Mouse (Mus musculus) midbrain, embryonic 14.5 days (tissue): ENCODE data around the gene Pam. TPM values are rescaled to one million over a fixed set of nuclear protein-coding genes. Genes with fewer than 3 reads are reported as not detected.

Experiments
- ATAC-seq: fragments of 200-750 bp; cut with Nextera tagmentation; 2 replicates; pipeline ENCODE4 v1.8.0; 2017; ENCODE audit warnings: moderate number of reproducible peaks, moderate library complexity; ENCODE audit not compliant: low FRiP score, low TSS enrichment
- DNase-seq: peaks from one replicate; pipeline ENCODE4 v3.0.0-alpha.2; 2015
- H3K27ac ChIP-seq: fragments of 300-500 bp; sonication (generic); replicated peaks from 2 replicates; pipeline ENCODE4 v1.5.1; 2014; ENCODE audit warnings: mild to moderate bottlenecking, low read depth, low read length, moderate library complexity
- H3K27me3 ChIP-seq: fragments of 300-500 bp; sonication (generic); 2 replicates; pipeline ENCODE4 v1.6.1; 2014; ENCODE audit warnings: low read length, control low read depth, mixed read lengths; ENCODE audit not compliant: control insufficient read depth, insufficient read depth
- H3K36me3 ChIP-seq: fragments of 300-500 bp; sonication (generic); 2 replicates; pipeline ENCODE4 v1.6.1; 2014; ENCODE audit warnings: low read length, control low read depth; ENCODE audit not compliant: control insufficient read depth, insufficient read depth
- H3K4me1 ChIP-seq: fragments of 300-500 bp; sonication (generic); 2 replicates; pipeline ENCODE4 v1.6.1; 2014; ENCODE audit warnings: mild to moderate bottlenecking, antibody characterized with exemption, low read length, control low read depth; ENCODE audit not compliant: control insufficient read depth, insufficient read depth
- H3K4me2 ChIP-seq: fragments of 300-500 bp; sonication (generic); 2 replicates; pipeline ENCODE4 v1.6.1; 2014; ENCODE audit warnings: mild to moderate bottlenecking, low read length, moderate library complexity
- H3K4me3 ChIP-seq: fragments of 300-500 bp; sonication (generic); replicated peaks from 2 replicates; pipeline ENCODE4 v1.5.1; 2014; ENCODE audit warnings: low read depth, low read length
- H3K9ac ChIP-seq: fragments of 300-500 bp; sonication (generic); replicated peaks from 2 replicates; pipeline ENCODE4 v1.6.1; 2014; ENCODE audit warnings: mild to moderate bottlenecking, low read length, moderate library complexity
- H3K9me3 ChIP-seq: fragments of 300-500 bp; sonication (generic); 2 replicates; pipeline ENCODE4 v1.6.1; 2016; ENCODE audit warnings: low read length, control low read depth, mixed read lengths; ENCODE audit not compliant: control insufficient read depth
- WGBS: fragments of 180-500 bp; shearing (Covaris S2); extraction: QIAGEN DNeasy Blood & Tissue Kit; methylation state at CpG from one replicate; pipeline ENCODE4 v1.1.7; 2014; 5-methylcytosine and 5-hydroxymethylcytosine counted together
- polyA plus RNA-seq: library from polyadenylated mRNA; unstranded; fragments of >200 nt; fragmentation: Nextera tagmentation; extraction: Ambion mirVana; gene quantifications from 2 replicates; pipeline ENCODE4 v1.2.1, GENCODE M21; 2014

Pam gene
- polyA plus RNA-seq, 1 experiment from 2014 or later, result 47.2 TPM

GRCm38 (mm10) chr1:97916971-97917234 is 178.5 kb downstream of the Pam start:
- Histone ChIP-seq H3K9me3 (no peaks in the 10 kb centered on the region), H3K27ac (peak overlapping the region; percentile 65), H3K9ac (no peak overlapping the region), H3K27me3 (no peaks in the 10 kb centered on the region), H3K4me2 (no peak overlapping the region), H3K4me3 (no peak overlapping the region), H3K36me3 (no peaks in the 10 kb centered on the region), H3K4me1 (0 out of 2 replicates have a peak, but pooled peaks cover 10% of the 10 kb centered on the region)
- WGBS, result 77% methylated on average over 2 of the region's 2 CpGs
- DNase-seq, result no peak
- ATAC-seq, result no peak

GRCm38 (mm10) chr1:97916218-97916970 is 179.1 kb downstream of the Pam start:
- H3K27ac ChIP-seq, result peak overlapping the region; percentile 65
- ATAC-seq, result peak; percentile 27; the same call in 1 of the 2 replicates

GRCm38 (mm10) chr1:97915726-97916125 is 179.7 kb downstream of the Pam start:
- no peak for DNase-seq
- no peaks in the 10 kb centered on the region for H3K9me3 ChIP-seq
- WGBS, result 84% methylated on average over 10 of the region's 10 CpGs
- H3K36me3 ChIP-seq, result no peaks in the 10 kb centered on the region
- ATAC-seq, result no peak; the same call in 1 of the 2 replicates
- H3K4me1 ChIP-seq, result 0 out of 2 replicates have a peak, but pooled peaks cover 10% of the 10 kb centered on the region
- H3K27ac ChIP-seq, result peak overlapping the region; percentile 65
- no peak overlapping the region for H3K4me3 ChIP-seq
- no peak overlapping the region for H3K4me2 ChIP-seq
- no peak overlapping the region for H3K9ac ChIP-seq
- H3K27me3 ChIP-seq, result no peaks in the 10 kb centered on the region

More at GRCm38 (mm10) chr1:97916218-97916970, 179.1 kb downstream of the Pam start:
- H3K36me3 ChIP-seq, result no peaks in the 10 kb centered on the region
- no peaks in the 10 kb centered on the region for H3K9me3 ChIP-seq
- peak overlapping the region; percentile 20; the same call in 1 of the 2 replicates for H3K4me2 ChIP-seq
- no peak overlapping the region for H3K9ac ChIP-seq
- H3K4me3 ChIP-seq, result no peak overlapping the region
- DNase-seq, result peak; percentile 70
- no peaks in the 10 kb centered on the region for H3K27me3 ChIP-seq
- WGBS, result 62% methylated on average over 12 of the region's 12 CpGs
- 0 out of 2 replicates have a peak, but pooled peaks cover 10% of the 10 kb centered on the region for H3K4me1 ChIP-seq

DNA sequence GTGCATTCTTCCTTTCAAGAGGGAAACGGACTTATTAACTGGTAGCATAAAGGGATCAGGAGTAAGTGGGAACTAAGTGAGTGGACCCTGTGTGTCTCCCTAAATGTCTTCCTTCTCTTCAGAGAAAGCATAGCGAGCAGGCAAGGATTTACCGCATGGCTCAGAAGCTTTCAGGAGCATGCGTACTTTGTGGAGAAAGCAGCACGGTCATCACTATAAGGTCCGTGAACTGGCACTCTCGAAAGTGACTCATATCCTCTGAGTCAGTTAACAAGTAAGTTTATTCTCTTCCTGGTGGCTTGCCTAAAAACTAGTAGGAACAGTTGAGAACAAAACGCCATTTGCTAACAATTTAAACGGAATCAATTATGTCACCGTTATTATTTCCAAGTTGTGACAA is 184.6 kb downstream of the Pam start:
- Histone ChIP-seq H3K27ac (no peak overlapping the region), H3K36me3 (no peaks in the 10 kb centered on the region), H3K4me1 (no peaks in the 10 kb centered on the region), H3K9me3 (no peaks in the 10 kb centered on the region), H3K4me3 (no peak overlapping the region), H3K27me3 (no peaks in the 10 kb centered on the region), H3K4me2 (no peak overlapping the region), H3K9ac (no peak overlapping the region)
- DNase-seq (no peak), ATAC-seq (no peak)
- WGBS, result 91% methylated on average over 10 of the region's 10 CpGs

GRCm38 (mm10) chr1:97909561-97909960 is 185.9 kb downstream of the Pam start:
- Histone ChIP-seq H3K27ac (no peak overlapping the region), H3K9me3 (no peaks in the 10 kb centered on the region), H3K36me3 (no peaks in the 10 kb centered on the region), H3K27me3 (no peaks in the 10 kb centered on the region), H3K4me3 (no peak overlapping the region), H3K9ac (no peak overlapping the region), H3K4me1 (no peaks in the 10 kb centered on the region), H3K4me2 (no peak overlapping the region)
- WGBS, result 67% methylated on average over 5 of the region's 5 CpGs
- ATAC-seq, result no peak
- DNase-seq, result no peak

- no peaks in the 10 kb centered on the region for H3K36me3 ChIP-seq
- no peak overlapping the region for H3K4me2 ChIP-seq
- H3K4me1 ChIP-seq, result no peaks in the 10 kb centered on the region
- H3K4me3 ChIP-seq, result no peak overlapping the region
- no peaks in the 10 kb centered on the region for H3K27me3 ChIP-seq
- ATAC-seq (no peak; the same call in 1 of the 2 replicates), DNase-seq (no peak)
- 74% methylated on average over 4 of the region's 4 CpGs for WGBS
- no peak overlapping the region for H3K9ac ChIP-seq
- no peaks in the 10 kb centered on the region for H3K9me3 ChIP-seq
- no peak overlapping the region for H3K27ac ChIP-seq
Observed at GRCm38 (mm10) chr1:97908736-97909135, 186.7 kb downstream of the Pam start.

DNA sequence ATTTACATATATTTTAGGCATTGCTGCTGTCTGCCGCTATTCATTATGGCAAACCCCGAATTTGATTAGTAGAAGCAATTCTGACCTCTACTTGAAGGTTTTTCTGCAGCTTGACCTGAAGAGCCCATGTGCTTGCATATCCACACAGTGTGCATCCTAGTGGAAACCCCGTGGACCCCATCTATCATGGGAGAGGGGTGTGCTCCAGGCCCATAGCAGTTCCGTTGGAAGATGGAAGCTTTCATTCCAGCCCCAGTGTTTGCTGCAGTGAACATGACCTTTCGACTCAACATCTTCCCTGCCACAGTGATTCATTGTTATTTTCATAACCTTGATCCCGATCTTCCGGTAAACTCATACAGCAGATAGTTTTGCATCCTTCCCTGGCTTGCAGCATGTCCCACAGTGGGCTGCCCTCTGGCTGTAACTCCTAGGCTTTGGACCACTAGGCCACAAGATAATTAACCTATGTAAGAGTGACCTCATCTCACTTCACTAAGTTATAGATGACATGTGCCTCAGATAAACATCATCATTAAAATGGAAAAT is 191.5 kb downstream of the Pam start:
- no peak overlapping the region for H3K27ac ChIP-seq
- H3K27me3 ChIP-seq, result no peaks in the 10 kb centered on the region
- no peaks in the 10 kb centered on the region for H3K4me1 ChIP-seq
- DNase-seq (no peak), ATAC-seq (no peak)
- H3K36me3 ChIP-seq, result no peaks in the 10 kb centered on the region
- H3K4me3 ChIP-seq, result no peak overlapping the region
- WGBS, result 91% methylated on average over 7 of the region's 7 CpGs
- no peaks in the 10 kb centered on the region for H3K9me3 ChIP-seq
- H3K9ac ChIP-seq, result no peak overlapping the region
- H3K4me2 ChIP-seq, result no peak overlapping the region

GRCm38 (mm10) chr1:97902830-97903229 is 192.6 kb downstream of the Pam start:
- H3K9me3 ChIP-seq, result no peaks in the 10 kb centered on the region
- H3K4me1 ChIP-seq, result no peaks in the 10 kb centered on the region
- H3K27ac ChIP-seq, result no peak overlapping the region
- no peak overlapping the region for H3K9ac ChIP-seq
- ATAC-seq (no peak), DNase-seq (no peak)
- WGBS, result 91% methylated on average over 7 of the region's 7 CpGs
- H3K4me3 ChIP-seq, result no peak overlapping the region
- H3K36me3 ChIP-seq, result no peaks in the 10 kb centered on the region
- no peak overlapping the region for H3K4me2 ChIP-seq
- H3K27me3 ChIP-seq, result no peaks in the 10 kb centered on the region

DNA sequence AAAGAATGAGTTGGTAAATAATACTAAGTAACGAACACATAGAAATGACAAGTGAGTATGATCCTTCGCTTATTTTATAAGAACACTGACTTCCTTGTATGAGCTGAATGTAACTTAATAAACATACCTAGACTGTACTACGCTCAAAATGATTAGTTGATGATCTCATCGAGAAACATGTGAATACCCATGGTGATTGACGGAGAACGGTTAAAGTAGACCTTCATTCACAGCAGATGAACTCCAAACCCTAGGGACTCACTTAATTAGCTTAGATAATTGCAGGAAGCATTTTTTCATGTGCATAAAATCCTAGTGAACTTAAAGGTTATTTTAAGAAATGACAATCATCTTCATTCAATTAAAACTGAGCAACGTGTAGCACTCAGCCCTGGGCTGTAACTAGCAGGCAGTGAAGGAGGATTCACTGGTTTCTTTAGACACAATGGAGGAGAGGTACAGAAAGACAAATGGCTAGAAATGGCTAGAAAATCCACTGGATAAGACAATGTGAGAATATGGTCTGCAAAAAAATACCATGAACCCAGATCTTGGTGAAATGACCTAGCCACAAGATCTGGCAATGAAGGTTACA is 194.8 kb downstream of the Pam start:
- Histone ChIP-seq H3K4me2 (no peak overlapping the region), H3K4me1 (no peaks in the 10 kb centered on the region), H3K27me3 (no peaks in the 10 kb centered on the region), H3K9ac (no peak overlapping the region), H3K9me3 (no peaks in the 10 kb centered on the region), H3K27ac (no peak overlapping the region), H3K4me3 (no peak overlapping the region), H3K36me3 (no peaks in the 10 kb centered on the region)
- ATAC-seq (no peak), DNase-seq (peak; percentile 50)
- 76% methylated on average over 7 of the region's 7 CpGs for WGBS
